Mouse (Mus musculus) intestine, postnatal 0 days (tissue): ENCODE results near the gene Nhlrc4. TPM values are rescaled to one million over a fixed set of nuclear protein-coding genes. Genes with fewer than 3 reads are reported as not detected.

Experiments used
- ATAC-seq: fragments of 200-750 bp; cut with Nextera tagmentation; 2 replicates; pipeline ENCODE4 v1.8.0; 2017; ENCODE audit warnings: mild to moderate bottlenecking, moderate TSS enrichment, moderate library complexity
- H3K27ac ChIP-seq: fragments of 300-500 bp; sonication (generic); 2 replicates; pipeline ENCODE4 v1.5.1; 2014; ENCODE audit warnings: mild to moderate bottlenecking, low read depth, low read length, moderate library complexity
- H3K27me3 ChIP-seq: fragments of 300-500 bp; sonication (generic); replicated peaks from 2 replicates; pipeline ENCODE4 v1.6.1; 2014; ENCODE audit warnings: low read length, mixed read lengths; ENCODE audit not compliant: control insufficient read depth, insufficient read depth
- H3K36me3 ChIP-seq: fragments of 300-500 bp; sonication (generic); 2 replicates; pipeline ENCODE4 v1.6.1; 2014; ENCODE audit warnings: mild to moderate bottlenecking, moderate library complexity; ENCODE audit not compliant: control insufficient read depth, insufficient read depth
- H3K4me1 ChIP-seq: fragments of 300-500 bp; sonication (generic); replicated peaks from 2 replicates; pipeline ENCODE4 v1.6.1; 2014; ENCODE audit warnings: antibody characterized with exemption, low read length, mixed read lengths; ENCODE audit not compliant: control insufficient read depth, insufficient read depth
- H3K4me2 ChIP-seq: fragments of 300-500 bp; sonication (generic); replicated peaks from 2 replicates; pipeline ENCODE4 v1.6.1; 2014; ENCODE audit warnings: low read depth, mild to moderate bottlenecking, moderate library complexity
- H3K4me3 ChIP-seq: fragments of 300-500 bp; sonication (generic); 2 replicates; pipeline ENCODE4 v1.5.1; 2014; ENCODE audit warnings: low read depth, low read length
- H3K9ac ChIP-seq: fragments of 300-500 bp; sonication (generic); 2 replicates; pipeline ENCODE4 v1.6.1; 2014; ENCODE audit warnings: mild to moderate bottlenecking, low read depth, low read length
- H3K9me3 ChIP-seq: fragments of 300-500 bp; sonication (generic); 2 replicates; pipeline ENCODE4 v1.6.1; 2016; ENCODE audit warnings: mixed run types; ENCODE audit not compliant: control insufficient read depth
- CTCF ChIP-seq: sonication (generic); IDR thresholded peaks from 2 replicates; pipeline ENCODE4 v1.5.1; 2016; ENCODE audit warnings: low read depth, mild to moderate bottlenecking, control low read depth, antibody characterized with exemption, moderate library complexity
- WGBS: fragments of 180-500 bp; shearing (Covaris S2); extraction: QIAGEN DNeasy Blood & Tissue Kit; methylation state at CpG from one replicate; pipeline ENCODE4 v1.1.7; 2014; 5-methylcytosine and 5-hydroxymethylcytosine counted together
- polyA plus RNA-seq: library from polyadenylated mRNA; unstranded; fragments of >200 nt; fragmentation: Nextera tagmentation; extraction: Ambion mirVana; gene quantifications from 2 replicates; pipeline ENCODE4 v1.2.1, GENCODE M21; 2015

Nhlrc4 gene
- polyA plus RNA-seq, 1 experiment from 2014 or later = not detected

DNA sequence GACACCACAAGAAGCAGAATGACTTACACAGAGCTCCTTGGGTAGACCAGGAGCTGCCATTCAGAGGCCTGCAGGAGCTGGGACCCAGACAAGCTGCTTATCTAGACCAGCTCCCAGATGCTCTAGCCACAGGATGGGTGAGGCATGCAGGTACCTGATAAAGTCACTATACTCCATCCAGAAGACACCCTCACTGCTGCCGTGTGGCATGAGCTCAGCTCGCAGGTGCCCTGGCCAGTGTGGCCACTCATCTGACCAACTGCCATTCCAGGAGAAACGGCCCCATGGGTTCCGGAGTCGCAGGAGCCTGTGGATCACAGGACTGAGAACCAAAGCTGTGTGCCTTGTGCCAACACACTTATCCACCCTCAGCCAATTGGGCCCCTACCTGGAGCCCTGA is 16.8 kb upstream of the Nhlrc4 start:
- H3K9me3 ChIP-seq = no peaks in the 10 kb centered on the region
- H3K4me3 ChIP-seq = no peak overlapping the region
- no peak overlapping the region for H3K9ac ChIP-seq
- H3K27me3 ChIP-seq = no peaks in the 10 kb centered on the region
- TF ChIP-seq CTCF = no peak
- no peak for ATAC-seq
- WGBS = 95% methylated on average over 5 of the region's 5 CpGs
- no peak overlapping the region for H3K27ac ChIP-seq
- peaks cover 66% of the 10 kb centered on the region; the same call in 1 of the 2 replicates for H3K36me3 ChIP-seq
- no peak overlapping the region for H3K4me2 ChIP-seq
- no peaks in the 10 kb centered on the region for H3K4me1 ChIP-seq

DNA sequence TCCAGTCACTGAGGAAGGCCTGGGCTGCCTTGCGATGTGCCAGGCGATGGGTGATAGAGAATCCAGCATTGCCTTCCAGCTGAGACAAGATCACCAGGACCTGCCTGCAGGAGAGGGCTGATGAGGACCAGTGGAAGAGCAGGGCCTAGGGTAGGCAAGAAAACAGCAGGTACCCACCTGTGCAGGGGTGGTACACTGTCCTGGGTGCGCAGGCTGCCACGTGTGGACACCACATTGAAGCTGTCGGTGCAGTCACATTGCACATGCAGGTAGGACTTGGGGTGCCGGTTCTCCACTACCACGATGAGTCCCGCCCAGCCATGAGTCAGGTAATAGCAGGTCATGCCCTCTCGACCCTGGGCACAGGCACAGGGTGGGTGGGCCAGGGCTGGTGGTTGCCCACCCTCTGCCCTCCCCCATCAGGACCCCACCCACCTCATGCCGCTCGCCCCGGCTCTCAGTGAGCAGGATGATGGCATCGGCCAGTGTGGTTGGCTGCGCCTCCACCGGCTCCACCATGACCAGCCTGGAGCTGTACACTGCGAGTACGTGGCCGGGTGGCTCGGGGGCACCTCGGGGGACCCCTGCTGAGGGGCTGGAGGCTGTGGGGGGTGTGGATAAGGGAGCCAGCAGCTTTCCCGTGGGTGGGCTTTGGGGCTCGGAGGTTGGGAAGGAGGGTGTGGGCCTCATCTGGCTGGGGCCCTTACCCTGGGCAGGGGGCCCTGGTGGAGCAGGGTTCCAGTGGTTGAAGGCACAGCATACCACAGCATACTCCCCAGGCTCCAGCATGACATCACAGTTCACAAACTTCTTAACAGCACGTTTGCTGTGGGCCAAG is 15.1 kb upstream of the Nhlrc4 start:
- ATAC-seq = no peak
- Histone ChIP-seq H3K9ac (no peak overlapping the region), H3K4me3 (no peak overlapping the region), H3K27ac (no peak overlapping the region), H3K9me3 (no peaks in the 10 kb centered on the region), H3K27me3 (no peaks in the 10 kb centered on the region), H3K4me2 (no peak overlapping the region), H3K4me1 (no peaks in the 10 kb centered on the region), H3K36me3 (peaks cover 66% of the 10 kb centered on the region; the same call in 1 of the 2 replicates)
- TF ChIP-seq CTCF = no peak
- WGBS = 87% methylated on average over 23 of the region's 23 CpGs

DNA sequence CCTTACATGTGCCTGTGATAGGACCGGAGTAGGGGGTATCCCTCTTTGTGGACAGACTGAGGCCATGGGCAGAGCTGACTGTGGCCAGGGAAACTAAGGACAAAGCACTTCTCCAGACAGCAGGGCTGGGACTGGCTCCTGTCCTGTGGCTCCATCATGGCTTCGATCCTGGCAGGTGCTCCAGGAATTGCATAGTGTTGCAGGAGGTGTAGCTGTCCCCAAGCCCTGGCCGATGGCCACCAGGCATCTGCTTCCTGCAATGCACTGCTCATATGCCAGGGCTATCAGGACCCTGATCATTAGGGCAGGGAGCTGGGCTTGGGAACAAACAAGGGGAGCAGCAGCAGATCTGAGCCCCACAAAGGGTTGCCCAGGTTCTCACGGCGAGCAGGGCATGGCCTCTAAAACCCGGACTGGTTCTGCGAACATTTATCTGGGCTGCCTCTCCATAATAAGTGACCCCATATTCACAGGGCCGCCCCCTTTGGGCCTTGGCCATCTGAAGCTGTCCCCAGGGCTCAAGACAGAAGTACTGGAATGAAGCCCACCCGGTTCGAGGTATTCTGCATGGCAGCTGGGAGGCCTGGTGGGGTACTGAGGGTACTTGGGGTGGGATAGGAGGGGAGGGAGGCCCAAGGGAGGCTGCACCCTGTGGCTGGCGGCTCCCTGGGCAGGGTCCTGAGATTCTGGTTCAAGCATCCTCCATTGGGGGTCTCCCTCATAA is 14.2 kb upstream of the Nhlrc4 start:
- no peaks in the 10 kb centered on the region for H3K27me3 ChIP-seq
- H3K4me3 ChIP-seq = no peak overlapping the region
- TF ChIP-seq CTCF = no peak
- no peak overlapping the region for H3K4me2 ChIP-seq
- H3K4me1 ChIP-seq = no peaks in the 10 kb centered on the region
- peaks cover 61% of the 10 kb centered on the region; the same call in 1 of the 2 replicates for H3K36me3 ChIP-seq
- no peak overlapping the region for H3K9ac ChIP-seq
- no peaks in the 10 kb centered on the region for H3K9me3 ChIP-seq
- no peak overlapping the region for H3K27ac ChIP-seq
- no peak for ATAC-seq
- 96% methylated on average over 11 of the region's 11 CpGs for WGBS

DNA sequence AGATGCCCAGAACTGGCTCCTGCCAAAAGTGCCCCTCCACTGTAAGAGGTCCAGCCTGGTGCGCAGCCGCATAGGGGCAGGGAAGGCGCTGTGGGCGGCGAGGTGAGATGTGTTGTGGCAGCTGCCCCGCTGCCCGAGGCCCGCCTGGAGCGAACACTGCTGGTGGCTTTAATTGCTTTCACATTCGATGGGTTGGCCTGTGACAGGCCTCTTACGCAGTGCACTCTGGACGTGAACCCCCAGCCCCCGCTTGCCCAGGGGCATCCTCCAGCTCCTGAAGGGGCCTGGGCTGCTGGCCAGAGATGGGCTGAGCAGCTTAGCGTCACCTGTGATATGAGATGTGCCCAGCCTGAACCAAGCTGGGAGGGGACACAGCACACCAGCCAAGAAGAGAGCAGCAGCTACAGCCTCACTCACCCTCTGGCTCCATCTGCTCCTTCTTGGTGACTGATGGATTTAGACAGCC is 12.9 kb upstream of the Nhlrc4 start:
- Histone ChIP-seq H3K4me3 (no peak overlapping the region), H3K36me3 (peaks cover 48% of the 10 kb centered on the region; the same call in 1 of the 2 replicates), H3K27me3 (peaks cover 10% of the 10 kb centered on the region), H3K9me3 (no peaks in the 10 kb centered on the region), H3K4me1 (no peaks in the 10 kb centered on the region), H3K27ac (no peak overlapping the region), H3K9ac (no peak overlapping the region), H3K4me2 (no peak overlapping the region)
- no peak for TF ChIP-seq CTCF
- WGBS = 85% methylated on average over 14 of the region's 14 CpGs
- ATAC-seq = no peak

DNA sequence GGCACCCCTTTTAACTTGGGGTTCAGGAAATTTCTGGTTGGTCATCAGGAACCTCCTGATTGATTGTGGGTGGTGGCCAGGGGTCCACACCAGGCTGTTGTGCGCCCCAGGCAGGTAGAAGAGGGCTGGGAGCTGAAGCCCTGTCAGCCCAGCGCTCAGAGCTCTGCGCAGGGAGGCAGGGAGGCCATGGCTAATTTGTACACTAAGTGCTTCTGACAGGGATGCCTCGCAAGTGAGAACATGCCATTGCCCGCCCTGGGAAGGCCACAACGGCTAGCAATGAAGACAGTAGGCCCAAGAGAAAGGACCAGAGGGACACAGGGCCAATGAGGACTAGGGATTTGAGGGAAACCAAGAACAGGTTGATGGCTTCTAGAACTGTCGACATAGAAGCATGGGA is 11.9 kb upstream of the Nhlrc4 start:
- no peaks in the 10 kb centered on the region for H3K9me3 ChIP-seq
- H3K4me2 ChIP-seq = no peak overlapping the region
- no peak for TF ChIP-seq CTCF
- H3K4me3 ChIP-seq = no peak overlapping the region
- ATAC-seq = no peak
- no peak overlapping the region for H3K27ac ChIP-seq
- H3K36me3 ChIP-seq = peaks cover 38% of the 10 kb centered on the region; the same call in 1 of the 2 replicates
- H3K9ac ChIP-seq = no peak overlapping the region
- no peaks in the 10 kb centered on the region for H3K4me1 ChIP-seq
- H3K27me3 ChIP-seq = peaks cover 20% of the 10 kb centered on the region
- WGBS = 87% methylated on average over 7 of the region's 7 CpGs

DNA sequence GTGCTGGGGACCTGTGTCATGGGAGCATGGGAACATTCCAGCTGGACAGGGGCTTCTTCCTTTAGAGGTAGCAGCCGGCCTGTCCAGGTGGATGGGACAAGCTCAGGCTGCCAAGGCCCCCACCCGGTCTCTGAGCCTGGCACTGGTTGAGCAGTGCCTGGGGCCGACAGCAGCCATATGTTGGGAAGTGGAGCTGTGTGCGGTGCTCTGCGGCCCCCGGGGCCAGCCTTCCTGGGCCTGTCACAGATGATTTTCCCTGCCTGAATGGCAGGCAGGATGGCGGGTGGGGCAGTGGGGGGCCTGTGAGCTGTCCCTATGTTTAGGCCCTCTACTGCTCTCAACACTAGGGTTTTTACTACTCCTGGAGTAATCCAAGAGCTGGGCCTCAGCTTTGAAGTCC is 11.4 kb upstream of the Nhlrc4 start:
- Histone ChIP-seq H3K27ac (no peak overlapping the region), H3K4me3 (no peak overlapping the region), H3K9ac (no peak overlapping the region), H3K4me1 (no peaks in the 10 kb centered on the region), H3K4me2 (no peak overlapping the region), H3K9me3 (no peaks in the 10 kb centered on the region), H3K27me3 (peaks cover 24% of the 10 kb centered on the region), H3K36me3 (peaks cover 36% of the 10 kb centered on the region; the same call in 1 of the 2 replicates)
- TF ChIP-seq CTCF = no peak
- ATAC-seq = no peak
- WGBS = 78% methylated on average over 7 of the region's 7 CpGs
